Mouse (Mus musculus) kidney, postnatal 36 days (tissue): ENCODE measurements at regions not wholly inside any gene's neighbourhood (a gene's known extent, or its start where the extent isn't known, plus 50 kb on each side); places are given as distances from the start of the nearest gene placed in this dataset.

Experiments used
- DNase-seq, 2 experiments: peaks; one replicate each; pipeline ENCODE4 v3.0.0; 2021 to 2022; ENCODE audit warnings: mixed read lengths in 2 of 2

GRCm38 (mm10) chr3:6532366-6532765 is 87.9 kb downstream of the 1700008P02Rik start:
- DNase-seq = no peak

GRCm38 (mm10) chr3:6525987-6526386 is 94.3 kb downstream of the 1700008P02Rik start:
- DNase-seq = no peak

- no peak for DNase-seq
Measured at GRCm38 (mm10) chr3:6525173-6525572, 95.1 kb downstream of the 1700008P02Rik start.

GRCm38 (mm10) chr3:6511351-6511750 is 108.9 kb downstream of the 1700008P02Rik start:
- no peak for DNase-seq

GRCm38 (mm10) chr3:6504136-6504535 is 116.1 kb downstream of the 1700008P02Rik start:
- peak; percentile 27 to 54 for DNase-seq

- DNase-seq = no peak
Measured at GRCm38 (mm10) chr3:6484041-6484440, 136.2 kb downstream of the 1700008P02Rik start.

- DNase-seq = no peak
Measured at GRCm38 (mm10) chr3:6481610-6482009, 138.6 kb downstream of the 1700008P02Rik start.
